Mouse (Mus musculus) natural killer cell, adult 2 months (primary cell): ENCODE results near the gene Nim1k.
"Not testable (repeated sequence)": the region's sequence is repeated elsewhere in the genome, so short reads cannot be mapped to it uniquely, and the experiment has no call there.

Experiments used
- DNase-seq, 2 experiments: peaks; one replicate each; pipeline ENCODE4 v3.0.0; 2022; ENCODE audit warnings: low spot score in 2 of 2

Gene Nim1k

GRCm38 (mm10) chr13:119690039-119690728, 65.5 kb downstream of the Nim1k start, which contains the start of gene Hmgcs1:
Gene Hmgcs1 (plus strand): TSS chr13:119690379.
- peak; percentile 98 for DNase-seq

- DNase-seq, result no peak
Measured at GRCm38 (mm10) chr13:119689709-119690038, 66.0 kb downstream of the Nim1k start.

GRCm38 (mm10) chr13:119684416-119685177, 71.1 kb downstream of the Nim1k start:
- DNase-seq, result no peak

- DNase-seq, result no peak
Measured at GRCm38 (mm10) chr13:119681161-119681560, 74.5 kb downstream of the Nim1k start.

- no peak for DNase-seq
Measured at GRCm38 (mm10) chr13:119679721-119680120, 76.0 kb downstream of the Nim1k start.

- DNase-seq, result no peak
Measured at GRCm38 (mm10) chr13:119678794-119679193, 76.9 kb downstream of the Nim1k start.

GRCm38 (mm10) chr13:119661420-119661819, 94.3 kb downstream of the Nim1k start:
- DNase-seq, result not testable (repeated sequence)
